Comparison of ENCODE assay signal across 8 mouse cellular contexts in genomic region chr3:19904446-19905275, GRCm38 (mm10). TPM values are rescaled to one million over a fixed set of nuclear protein-coding genes. Genes with fewer than 3 reads are reported as not detected.
DNase-seq lines count a peak whose midpoint lies in the region; ATAC-seq and TF ChIP-seq lines count a peak whose summit lies in the region.

No protein-coding gene starts in this region.

- no peak overlapping the region for H3K27ac ChIP-seq in bone marrow, adult 2 months (ENCODE audit: control insufficient read depth, insufficient read depth, low read depth, low read length, poor library complexity)
- H3K27ac ChIP-seq in forebrain, embryonic 12.5 days = no peak overlapping the region
- H3K27ac ChIP-seq in hindbrain, embryonic 13.5 days = no peak overlapping the region

- DNase-seq in adrenal gland, adult (ENCODE audit: inconsistent age in 2 of 2, low spot score in 1 of 2) = peak; percentile 33 to 83
- no peak for DNase-seq in adrenal gland, adult 8-10 months
- peak; percentile 58 to 65 for DNase-seq in layer of hippocampus, postnatal 10 days (ENCODE audit: low spot score in 2 of 2)
- DNase-seq in right cerebral cortex, postnatal 10 days (ENCODE audit: low spot score in 2 of 2) = peak; percentile 50 to 64

- H3K9me3 ChIP-seq in forebrain, embryonic 12.5 days = no peaks in the 10 kb centered on the region
- H3K9me3 ChIP-seq in hindbrain, embryonic 13.5 days = no peaks in the 10 kb centered on the region

- 0 out of 2 replicates have a peak, but pooled peaks have one; percentile 27 for TF ChIP-seq CTCF in bone marrow, adult 2 months (IDR thresholded peaks at IDR 0.05; ENCODE audit: control insufficient read depth, insufficient read depth, low read length)

- no peaks in the 10 kb centered on the region for H3K4me1 ChIP-seq in bone marrow, adult 2 months (ENCODE audit: control insufficient read depth, insufficient read depth, low read length)
- H3K4me1 ChIP-seq in forebrain, embryonic 12.5 days = no peaks in the 10 kb centered on the region
- H3K4me1 ChIP-seq in hindbrain, embryonic 13.5 days (replicated peaks) = no peaks in the 10 kb centered on the region

- TF ChIP-seq POLR2A in bone marrow, adult 2 months (IDR thresholded peaks at IDR 0.05; ENCODE audit: borderline replicate concordance, control insufficient read depth, low read depth, low read length) = no peak

- ATAC-seq in forebrain, embryonic 12.5 days (ENCODE audit: low FRiP score) = peak; percentile 85
- peak; percentile 92 for ATAC-seq in hindbrain, embryonic 13.5 days (ENCODE audit: low FRiP score)
- ATAC-seq in megakaryocyte progenitor cell, adult 5-6 weeks (replicated peaks; ENCODE audit: poor library complexity) = peak; percentile 99

- no peaks in the 10 kb centered on the region for H3K27me3 ChIP-seq in forebrain, embryonic 12.5 days
- H3K27me3 ChIP-seq in hindbrain, embryonic 13.5 days = no peaks in the 10 kb centered on the region

- H3K4me2 ChIP-seq in forebrain, embryonic 12.5 days = no peak overlapping the region
- H3K4me2 ChIP-seq in hindbrain, embryonic 13.5 days = no peak overlapping the region

- no peak overlapping the region for H3K4me3 ChIP-seq in bone marrow, adult 2 months (replicated peaks; ENCODE audit: control insufficient read depth, low read depth, low read length)
- no peak overlapping the region for H3K4me3 ChIP-seq in forebrain, embryonic 12.5 days (replicated peaks)
- H3K4me3 ChIP-seq in hindbrain, embryonic 13.5 days = no peak overlapping the region

- H3K9ac ChIP-seq in forebrain, embryonic 12.5 days = no peak overlapping the region
- no peak overlapping the region for H3K9ac ChIP-seq in hindbrain, embryonic 13.5 days

- WGBS in bone marrow, adult 2 months = 26% methylated on average over 5 of the region's 5 CpGs
- 28% methylated on average over 5 of the region's 5 CpGs for WGBS in forebrain, embryonic 12.5 days
- 32% methylated on average over 5 of the region's 5 CpGs for WGBS in hindbrain, embryonic 13.5 days

- peaks cover 8% of the 10 kb centered on the region for H3K36me3 ChIP-seq in forebrain, embryonic 12.5 days (replicated peaks)
- peaks cover 13% of the 10 kb centered on the region for H3K36me3 ChIP-seq in hindbrain, embryonic 13.5 days

RNA-seq across cellular contexts. Expression of gene Cp, which starts 52.2 kb away (rescaled TPM):
- total RNA-seq in adrenal gland, adult 8-10 months (2022) = 10 to 100 TPM; 46.2 to 84.5 (median 51.1) TPM
- polyA plus RNA-seq in bone marrow, adult 2 months (2011; ENCODE audit: insufficient read depth, insufficient read length, low replicate concordance, missing spikeins) = 6.6 and 15.7 TPM in 2 replicates
- 1.7 and 4.2 TPM in 2 replicates for polyA plus RNA-seq in forebrain, embryonic 12.5 days (2016; fragmentation: Nextera tagmentation; extraction: Ambion mirVana)
- 11.9 and 12.1 TPM in 2 replicates for polyA plus RNA-seq in hindbrain, embryonic 13.5 days (2015; fragmentation: Nextera tagmentation; extraction: Ambion mirVana)
- 10 to 100 TPM in 1 of 2 experiments, 1 to 10 TPM in 1; 9.5 to 11.4 TPM for total RNA-seq in layer of hippocampus, postnatal 10 days (2021)
- 0.39 and 2.3 TPM in 2 replicates for total RNA-seq in megakaryocyte progenitor cell, adult 5-6 weeks (2015)
- total RNA-seq in megakaryocyte progenitor cell, adult 5-6 weeks (2017) = 2.2 and 2.3 TPM in 2 replicates
